Mouse (Mus musculus): Measurements from ENCODE around the gene Krt34.

DNA sequence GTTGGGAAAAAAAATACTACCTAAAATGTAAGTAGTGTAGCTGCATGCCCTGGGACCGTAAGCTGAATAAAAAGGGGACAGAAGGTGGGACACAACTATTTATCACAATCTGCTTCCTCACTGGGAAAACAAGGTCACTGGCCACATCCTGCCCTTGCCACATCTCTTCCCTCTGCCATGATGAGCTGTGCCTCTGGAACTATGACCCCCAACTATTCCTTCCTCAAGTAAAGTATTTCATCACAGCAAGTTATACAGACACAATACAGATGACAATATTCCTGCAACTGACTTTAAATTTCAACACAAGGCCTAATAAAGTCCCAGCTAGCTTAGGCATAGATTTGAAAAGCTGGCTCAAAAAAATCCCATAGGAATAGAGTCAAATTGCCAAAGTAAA lies 21.9 kb downstream of the Krt34 start:
- no peak for TF ChIP-seq CTCF (IDR thresholded peaks at IDR 0.05; ENCODE audit: control insufficient read depth, insufficient read depth, insufficient replicate concordance, low read depth, low read length)
- no peak for TF ChIP-seq POLR2A (IDR thresholded peaks at IDR 0.05; ENCODE audit: control insufficient read depth, low read depth, low read length)

Data from testis, adult 2 months (tissue).